20 mouse cellular contexts compared by ENCODE assay signal in the genomic region with DNA sequence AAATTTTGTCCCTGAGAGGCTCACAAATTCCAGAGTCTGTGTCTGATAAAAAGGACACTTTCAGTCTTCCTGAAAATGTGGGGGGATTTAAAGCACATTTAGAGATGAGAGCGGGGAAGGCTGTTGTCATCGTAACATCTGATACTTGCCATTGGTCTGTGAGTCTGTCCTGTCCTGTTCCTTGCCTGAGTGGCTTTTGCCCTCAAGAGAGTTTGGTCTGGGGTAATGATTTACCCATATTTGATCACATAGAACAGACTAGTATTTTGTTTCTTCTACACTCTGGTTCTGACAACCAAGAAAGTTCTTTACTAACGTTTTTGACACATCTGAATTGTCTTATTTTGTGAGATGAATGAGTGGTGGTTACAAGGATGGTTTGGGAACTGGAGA. TPM values are rescaled to one million over a fixed set of nuclear protein-coding genes. Genes with fewer than 3 reads are reported as not detected.
A peak's percentile ranks its signal among the peaks of the same experiment; 100 is the strongest.
DNase-seq lines count a peak whose midpoint lies in the region; ATAC-seq and TF ChIP-seq lines count a peak whose summit lies in the region.
"Had no signal": no experiment of that assay in that cellular context is flagged by ENCODE, and none has a peak within 500 bp of the region (broad histone marks: within the 10 kb centered on the region; RNA-seq: fewer than 3 reads in every experiment).

No protein-coding gene starts in this region.

- H3K4me2 ChIP-seq in CH12.LX (ENCODE audit: insufficient read depth, low read depth, poor library complexity, severe bottlenecking): 0 out of 2 replicates have a peak overlapping the region, but pooled peaks have one; percentile 9
- H3K4me2 ChIP-seq in liver, embryonic 15.5 days: no peak overlapping the region
- H3K4me2 ChIP-seq in hindbrain, postnatal 0 days (ENCODE audit: low read depth, low read length): no peak overlapping the region
- H3K4me2 ChIP-seq in intestine, postnatal 0 days (replicated peaks; ENCODE audit: low read depth): no peak overlapping the region
- H3K4me2 ChIP-seq: embryonic facial prominence, embryonic 13.5 days; limb, embryonic 15.5 days; midbrain, embryonic 12.5 days had no signal

- H3K9ac ChIP-seq in CH12.LX (ENCODE audit: insufficient read depth, low read depth): no peak overlapping the region
- no peak overlapping the region for H3K9ac ChIP-seq in liver, embryonic 15.5 days
- no peak overlapping the region for H3K9ac ChIP-seq in hindbrain, postnatal 0 days (replicated peaks; ENCODE audit: low read length)
- H3K9ac ChIP-seq in intestine, postnatal 0 days (ENCODE audit: low read depth, low read length): no peak overlapping the region
- H3K9ac ChIP-seq: embryonic facial prominence, embryonic 13.5 days; limb, embryonic 15.5 days; midbrain, embryonic 12.5 days had no signal

- ATAC-seq in liver, embryonic 15.5 days (ENCODE audit: insufficient read depth): peak; percentile 49; the same call in 1 of the 2 replicates
- ATAC-seq in hindbrain, postnatal 0 days: no peak
- ATAC-seq in intestine, postnatal 0 days: no peak
- ATAC-seq: hindbrain, embryonic 16.5 days had no signal

- H3K36me3 ChIP-seq in CH12.LX (replicated peaks in 1 of 2; ENCODE audit: control insufficient read depth in 1 of 2, insufficient read depth in 1 of 2, low read length in 1 of 2): peaks cover 0 to 64% of the 10 kb centered on the region in 2 experiments
- 0 out of 2 replicates have a peak, but pooled peaks cover 7% of the 10 kb centered on the region for H3K36me3 ChIP-seq in liver, embryonic 15.5 days (replicated peaks)
- H3K36me3 ChIP-seq in hindbrain, postnatal 0 days (ENCODE audit: insufficient read depth, low read length): no peaks in the 10 kb centered on the region
- H3K36me3 ChIP-seq in intestine, postnatal 0 days (ENCODE audit: control insufficient read depth, insufficient read depth): no peaks in the 10 kb centered on the region
- H3K36me3 ChIP-seq: embryonic facial prominence, embryonic 13.5 days; limb, embryonic 15.5 days; midbrain, embryonic 12.5 days had no signal

- dilution Hi-C loops in CH12.LX (cut with MboI; ENCODE audit: extremely low pct_ligation_motif_present, extremely low pct_unique_long_range_greater_than_20kb, low sequenced_read_pairs): no loop called here

- TF ChIP-seq EP300 in CH12.LX (IDR thresholded peaks at IDR 0.05; ENCODE audit: low read length): no peak

- no peak for TF ChIP-seq CTCF in CH12.LX (conservative IDR thresholded peaks at IDR 0.05 in 1 of 2, IDR thresholded peaks at IDR 0.05 in 1 of 2; ENCODE audit: low read depth in 2 of 2, low read length in 2 of 2)
- TF ChIP-seq CTCF in hindbrain, postnatal 0 days (IDR thresholded peaks at IDR 0.05; ENCODE audit: low read depth): no peak
- TF ChIP-seq CTCF in intestine, postnatal 0 days (IDR thresholded peaks at IDR 0.05; ENCODE audit: low read depth): no peak

- no peak for TF ChIP-seq RAD21 in CH12.LX (IDR thresholded peaks at IDR 0.05; ENCODE audit: low read depth, low read length)

- in situ Hi-C loops in CH12.LX (cut with MboI; ENCODE audit: low pct_ligation_motif_present, low pct_unique_long_range_greater_than_20kb, low sequenced_read_pairs): loop anchor here (5.0 kb wide), 1 partner anchor 33 kb away; no protein-coding TSS in a partner anchor

- no peak overlapping the region for H3K27ac ChIP-seq in CH12.LX (ENCODE audit: insufficient read depth, low read depth)
- no peak overlapping the region; the same call in 1 of the 2 replicates for H3K27ac ChIP-seq in liver, embryonic 15.5 days (replicated peaks)
- H3K27ac ChIP-seq in hindbrain, postnatal 0 days: no peak overlapping the region
- H3K27ac ChIP-seq in intestine, postnatal 0 days (ENCODE audit: low read depth, low read length): no peak overlapping the region
- H3K27ac ChIP-seq: embryonic facial prominence, embryonic 13.5 days; limb, embryonic 15.5 days; midbrain, embryonic 12.5 days had no signal

- no peaks in the 10 kb centered on the region for H3K79me2 ChIP-seq in CH12.LX (replicated peaks; ENCODE audit: control insufficient read depth, extremely low read depth, insufficient read depth, poor library complexity, severe bottlenecking)

- H3K27me3 ChIP-seq in CH12.LX (replicated peaks): no peaks in the 10 kb centered on the region
- H3K27me3 ChIP-seq in liver, embryonic 15.5 days: no peaks in the 10 kb centered on the region
- no peaks in the 10 kb centered on the region for H3K27me3 ChIP-seq in hindbrain, postnatal 0 days (ENCODE audit: insufficient read depth, low read length)
- H3K27me3 ChIP-seq in intestine, postnatal 0 days (replicated peaks; ENCODE audit: control insufficient read depth, insufficient read depth, low read length): no peaks in the 10 kb centered on the region
- H3K27me3 ChIP-seq: embryonic facial prominence, embryonic 13.5 days; limb, embryonic 15.5 days; midbrain, embryonic 12.5 days had no signal

- no peak for TF ChIP-seq POLR2A in CH12.LX (IDR thresholded peaks at IDR 0.05; ENCODE audit: low read depth, low read length)

- DNase-seq in kidney, adult 11 months: peak; percentile 40
- DNase-seq in kidney, postnatal 10 days: no peak
- DNase-seq in CH12.LX (ENCODE audit: extremely low read depth): no peak
- DNase-seq in kidney, adult 9 months: peak; percentile 73
- no peak for DNase-seq in hindbrain, postnatal 0 days (ENCODE audit: low spot score)
- no peak for DNase-seq in adrenal gland, postnatal 14 days
- DNase-seq: adrenal gland, adult 8-10 months; cerebellum, adult 18-20 months; gastrocnemius, postnatal 10 days; heart, postnatal 10 days; layer of hippocampus, postnatal 36 days; lung, postnatal 14 days; right cerebral cortex, postnatal 4 days; thymus, postnatal 4 days had no signal

- 39% methylated on average over 3 of the region's 3 CpGs for WGBS in liver, embryonic 15.5 days (ENCODE audit: insufficient replicate concordance)
- 94% methylated on average over 3 of the region's 3 CpGs for WGBS in hindbrain, postnatal 0 days
- 77% methylated on average over 3 of the region's 3 CpGs for WGBS in intestine, postnatal 0 days

- H3K4me1 ChIP-seq in CH12.LX (ENCODE audit: control insufficient read depth in 1 of 2, insufficient read depth in 2 of 2): peaks cover 10 to 60% of the 10 kb centered on the region in 2 experiments
- H3K4me1 ChIP-seq in liver, embryonic 15.5 days (replicated peaks): peaks cover 14% of the 10 kb centered on the region
- no peaks in the 10 kb centered on the region; the same call in 1 of the 2 replicates for H3K4me1 ChIP-seq in hindbrain, postnatal 0 days (ENCODE audit: insufficient read depth, low read length)
- H3K4me1 ChIP-seq in intestine, postnatal 0 days (replicated peaks; ENCODE audit: control insufficient read depth, insufficient read depth, low read length): no peaks in the 10 kb centered on the region; the same call in 1 of the 2 replicates
- H3K4me1 ChIP-seq: midbrain, embryonic 12.5 days had no signal

- no peak overlapping the region for H3K4me3 ChIP-seq in CH12.LX (replicated peaks in 1 of 3; ENCODE audit: low read depth in 2 of 3, low read length in 2 of 3, poor library complexity in 1 of 3)
- H3K4me3 ChIP-seq in liver, embryonic 15.5 days (replicated peaks): no peak overlapping the region
- H3K4me3 ChIP-seq in hindbrain, postnatal 0 days (ENCODE audit: low read length): no peak overlapping the region
- H3K4me3 ChIP-seq in intestine, postnatal 0 days (ENCODE audit: low read depth, low read length): no peak overlapping the region
- H3K4me3 ChIP-seq: embryonic facial prominence, embryonic 13.5 days; limb, embryonic 15.5 days; midbrain, embryonic 12.5 days had no signal

- no peaks in the 10 kb centered on the region for H3K9me3 ChIP-seq in CH12.LX (replicated peaks; ENCODE audit: low read length)
- H3K9me3 ChIP-seq in liver, embryonic 15.5 days (replicated peaks): no peaks in the 10 kb centered on the region
- no peaks in the 10 kb centered on the region for H3K9me3 ChIP-seq in hindbrain, postnatal 0 days (ENCODE audit: low read length)
- H3K9me3 ChIP-seq in intestine, postnatal 0 days (ENCODE audit: control insufficient read depth): no peaks in the 10 kb centered on the region
- H3K9me3 ChIP-seq: embryonic facial prominence, embryonic 13.5 days; limb, embryonic 15.5 days had no signal

TF ChIP-seq in CH12.LX, 34 proteins besides CTCF, POLR2A, EP300 and RAD21:
- no peak for TF ChIP-seq USF2 (conservative IDR thresholded peaks at IDR 0.05; ENCODE audit: low read depth, low read length)

RNA-seq across cellular contexts. Expression of a gene that starts 39.6 kb away (rescaled TPM):
- total RNA-seq in CH12.LX (2012; rRNA removed): 8.1 and 8.4 TPM in 2 replicates
- total RNA-seq in CH12.LX (2014; rRNA removed): 7.9 and 9.7 TPM in 2 replicates
- 15.9 and 16.9 TPM in 2 replicates for polyA plus RNA-seq in CH12.LX (2012; ENCODE audit: insufficient read length, low read depth)
- 3.7 and 4.3 TPM in 2 replicates for polyA plus RNA-seq in liver, embryonic 15.5 days (2015; fragmentation: Nextera tagmentation; extraction: Ambion mirVana)
- 31.2 and 34.1 TPM in 2 replicates for total RNA-seq in hindbrain, postnatal 0 days (2014; rRNA removed)
- 15.8 and 18.3 TPM in 2 replicates for polyA plus RNA-seq in hindbrain, postnatal 0 days (2015; fragmentation: Nextera tagmentation; extraction: Ambion mirVana)
- total RNA-seq in adrenal gland, postnatal 14 days (2021): 7.3 and 9.5 TPM in 2 replicates
- polyA plus RNA-seq in intestine, postnatal 0 days (2015; fragmentation: Nextera tagmentation; extraction: Ambion mirVana): 5.1 and 5.7 TPM in 2 replicates

RNA-seq across cellular contexts. Expression of a gene that starts 43.9 kb away (rescaled TPM):
- total RNA-seq in CH12.LX (2012; rRNA removed): 24.3 and 28.9 TPM in 2 replicates
- total RNA-seq in CH12.LX (2014; rRNA removed): 67.1 and 73.2 TPM in 2 replicates
- 32.5 and 38.5 TPM in 2 replicates for polyA plus RNA-seq in CH12.LX (2012; ENCODE audit: insufficient read length, low read depth)
- polyA plus RNA-seq in liver, embryonic 15.5 days (2015; fragmentation: Nextera tagmentation; extraction: Ambion mirVana): 16.5 and 17.3 TPM in 2 replicates
- 20.3 and 20.7 TPM in 2 replicates for total RNA-seq in hindbrain, postnatal 0 days (2014; rRNA removed)
- polyA plus RNA-seq in hindbrain, postnatal 0 days (2015; fragmentation: Nextera tagmentation; extraction: Ambion mirVana): 40.2 and 40.5 TPM in 2 replicates
- 14.2 and 19.3 TPM in 2 replicates for total RNA-seq in adrenal gland, postnatal 14 days (2021)
- polyA plus RNA-seq in intestine, postnatal 0 days (2015; fragmentation: Nextera tagmentation; extraction: Ambion mirVana): 16.7 and 17.0 TPM in 2 replicates

Comparison
In these comparisons a context has a peak if more than half of its experiments do, and no peak if none do; other contexts are left out.
1. DNase-seq: peak in kidney, adult 11 months (single experiment) and kidney, adult 9 months (single experiment); none in kidney, postnatal 10 days (single experiment), CH12.LX (single experiment), hindbrain, postnatal 0 days (single experiment) and adrenal gland, postnatal 14 days (single experiment).